Comparison of ENCODE assay signal across 8 mouse cellular contexts in genomic region chr3:108572309-108573010, GRCm38 (mm10). TPM values are rescaled to one million over a fixed set of nuclear protein-coding genes. Genes with fewer than 3 reads are reported as not detected.
DNase-seq lines count a peak whose midpoint lies in the region; ATAC-seq and TF ChIP-seq lines count a peak whose summit lies in the region.

No protein-coding gene starts in this region.

- no peak for DNase-seq in heart, embryonic 10.5 days (ENCODE audit: low spot score)
- DNase-seq in heart, postnatal 10 days: no peak
- DNase-seq in 416B (ENCODE audit: low read depth): peak; percentile 31
- no peak for DNase-seq in liver, embryonic 14.5 days (ENCODE audit: low read depth in 3 of 3, low spot score in 3 of 3)
- DNase-seq in adrenal gland, postnatal 36 days: no peak
- DNase-seq in frontal cortex, adult 2 months (ENCODE audit: extremely low spot score in 1 of 2, low spot score in 1 of 2): no peak

- ATAC-seq in forebrain, embryonic 12.5 days (ENCODE audit: low FRiP score): no peak
- no peak for ATAC-seq in liver, embryonic 14.5 days (ENCODE audit: insufficient read depth)
- no peak for ATAC-seq in erythroid progenitor cell, adult 5-6 weeks (replicated peaks; ENCODE audit: low FRiP score, poor library complexity, severe bottlenecking)

- intact Hi-C loops in heart, postnatal 10 days (cut with DNase I): loop anchor here (5.0 kb wide), 1 partner anchor 80 kb away; the partner anchor contains the start of gene Clcc1

- no peak for TF ChIP-seq EP300 in liver, embryonic 14.5 days (IDR thresholded peaks at IDR 0.05; ENCODE audit: low read depth)

- H3K9me3 ChIP-seq in heart, embryonic 10.5 days: no peaks in the 10 kb centered on the region
- H3K9me3 ChIP-seq in forebrain, embryonic 12.5 days: no peaks in the 10 kb centered on the region
- no peaks in the 10 kb centered on the region for H3K9me3 ChIP-seq in liver, embryonic 14.5 days (ENCODE audit: control insufficient read depth, low read length)

- peaks cover 6% of the 10 kb centered on the region; the same call in 1 of the 2 replicates for H3K4me1 ChIP-seq in heart, embryonic 10.5 days
- peaks cover 40% of the 10 kb centered on the region for H3K4me1 ChIP-seq in forebrain, embryonic 12.5 days
- peaks cover 11 to 12% of the 10 kb centered on the region in 2 experiments for H3K4me1 ChIP-seq in liver, embryonic 14.5 days (replicated peaks; ENCODE audit: control insufficient read depth in 2 of 2, insufficient read depth in 2 of 2, low read length in 1 of 2)

- H3K36me3 ChIP-seq in heart, embryonic 10.5 days: 0 out of 2 replicates have a peak, but pooled peaks cover 5% of the 10 kb centered on the region
- no peaks in the 10 kb centered on the region; the same call in 1 of the 2 replicates for H3K36me3 ChIP-seq in forebrain, embryonic 12.5 days (replicated peaks)
- no peaks in the 10 kb centered on the region for H3K36me3 ChIP-seq in liver, embryonic 14.5 days (replicated peaks; ENCODE audit: control insufficient read depth, insufficient read depth, low read depth)

- H3K4me3 ChIP-seq in heart, embryonic 10.5 days: peak overlapping the region; percentile 85
- H3K4me3 ChIP-seq in forebrain, embryonic 12.5 days (replicated peaks): peak overlapping the region; percentile 61
- H3K4me3 ChIP-seq in liver, embryonic 14.5 days (ENCODE audit: insufficient read depth in 1 of 2, low read depth in 2 of 2, low read length in 2 of 2): peak overlapping the region; percentile 93 to 95

- H3K4me2 ChIP-seq in forebrain, embryonic 12.5 days: peak overlapping the region; percentile 80
- H3K4me2 ChIP-seq in liver, embryonic 14.5 days (ENCODE audit: low read depth): peak overlapping the region; percentile 99

- H3K27ac ChIP-seq in heart, embryonic 10.5 days: peak overlapping the region; percentile 92; the same call in 1 of the 2 replicates
- H3K27ac ChIP-seq in forebrain, embryonic 12.5 days: no peak overlapping the region
- peak overlapping the region; percentile 51 for H3K27ac ChIP-seq in liver, embryonic 14.5 days

- peak overlapping the region; percentile 73 for H3K9ac ChIP-seq in forebrain, embryonic 12.5 days
- peak overlapping the region; percentile 93 for H3K9ac ChIP-seq in liver, embryonic 14.5 days (replicated peaks)

- 50% methylated on average over 18 of the region's 18 CpGs for WGBS in heart, embryonic 10.5 days
- 49% methylated on average over 18 of the region's 18 CpGs for WGBS in forebrain, embryonic 12.5 days
- 36% methylated on average over 18 of the region's 18 CpGs for WGBS in liver, embryonic 14.5 days (ENCODE audit: insufficient replicate concordance)

- TF ChIP-seq CTCF in liver, embryonic 14.5 days (IDR thresholded peaks at IDR 0.05; ENCODE audit: low read depth): no peak

- H3K27me3 ChIP-seq in heart, embryonic 10.5 days (ENCODE audit: insufficient read depth, poor library complexity, severe bottlenecking): no peaks in the 10 kb centered on the region
- no peaks in the 10 kb centered on the region for H3K27me3 ChIP-seq in forebrain, embryonic 12.5 days
- no peaks in the 10 kb centered on the region; the same call in 1 of the 2 replicates for H3K27me3 ChIP-seq in liver, embryonic 14.5 days (ENCODE audit: control insufficient read depth, insufficient read depth, low read length)

RNA-seq across cellular contexts. Expression of gene Taf13, which starts 1.0 kb away (rescaled TPM):
- polyA plus RNA-seq in heart, embryonic 10.5 days (2016; fragmentation: Nextera tagmentation; extraction: Ambion mirVana): 32.6 and 35.6 TPM in 2 replicates
- total RNA-seq in heart, postnatal 10 days (2021): 10 to 100 TPM; 17.2 to 20.7 TPM
- 55.7 and 58.5 TPM in 2 replicates for polyA plus RNA-seq in forebrain, embryonic 12.5 days (2016; fragmentation: Nextera tagmentation; extraction: Ambion mirVana)
- polyA plus RNA-seq in liver, embryonic 14.5 days (2012; rRNA removed): 2.5 and 5.1 TPM in 2 replicates
- 8.8 and 9.2 TPM in 2 replicates for polyA plus RNA-seq in liver, embryonic 14.5 days (2014; fragmentation: Nextera tagmentation; extraction: Ambion mirVana)
- total RNA-seq in adrenal gland, postnatal 36 days (2021): 10 to 100 TPM; 29.2 to 36.0 TPM
- polyA plus RNA-seq in frontal cortex, adult 2 months (2012; rRNA removed): 35.3 and 40.0 TPM in 2 replicates
- 1.7 and 7.6 TPM in 2 replicates for total RNA-seq in erythroid progenitor cell, adult 5-6 weeks (2015; ENCODE audit: low replicate concordance)
- total RNA-seq in erythroid progenitor cell, adult 5-6 weeks (2017; ENCODE audit: low replicate concordance): 4.1 and 5.1 TPM in 2 replicates

RNA-seq across cellular contexts. Expression of gene Tmem167b, which starts 10.2 kb away (rescaled TPM):
- polyA plus RNA-seq in heart, embryonic 10.5 days (2016; fragmentation: Nextera tagmentation; extraction: Ambion mirVana): 26.4 and 33.5 TPM in 2 replicates
- total RNA-seq in heart, postnatal 10 days (2021): 10 to 100 TPM; 31.3 to 32.7 TPM
- polyA plus RNA-seq in forebrain, embryonic 12.5 days (2016; fragmentation: Nextera tagmentation; extraction: Ambion mirVana): 59.4 and 65.8 TPM in 2 replicates
- 2.8 and 3.8 TPM in 2 replicates for polyA plus RNA-seq in liver, embryonic 14.5 days (2012; rRNA removed)
- 12.7 and 13.1 TPM in 2 replicates for polyA plus RNA-seq in liver, embryonic 14.5 days (2014; fragmentation: Nextera tagmentation; extraction: Ambion mirVana)
- 10 to 100 TPM; 55.1 to 65.9 TPM for total RNA-seq in adrenal gland, postnatal 36 days (2021)
- polyA plus RNA-seq in frontal cortex, adult 2 months (2012; rRNA removed): 18.2 and 18.5 TPM in 2 replicates
- 9.7 and 13.0 TPM in 2 replicates for total RNA-seq in erythroid progenitor cell, adult 5-6 weeks (2015; ENCODE audit: low replicate concordance)
- 27.0 and 27.8 TPM in 2 replicates for total RNA-seq in erythroid progenitor cell, adult 5-6 weeks (2017; ENCODE audit: low replicate concordance)

RNA-seq across cellular contexts. Expression of gene Wdr47, which starts 18.6 kb away (rescaled TPM):
- 8.7 and 9.0 TPM in 2 replicates for polyA plus RNA-seq in heart, embryonic 10.5 days (2016; fragmentation: Nextera tagmentation; extraction: Ambion mirVana)
- total RNA-seq in heart, postnatal 10 days (2021): 1 to 10 TPM; 8.4 to 8.7 TPM
- 51.1 and 55.9 TPM in 2 replicates for polyA plus RNA-seq in forebrain, embryonic 12.5 days (2016; fragmentation: Nextera tagmentation; extraction: Ambion mirVana)
- 1.1 and 1.3 TPM in 2 replicates for polyA plus RNA-seq in liver, embryonic 14.5 days (2012; rRNA removed)
- 1.3 and 2.0 TPM in 2 replicates for polyA plus RNA-seq in liver, embryonic 14.5 days (2014; fragmentation: Nextera tagmentation; extraction: Ambion mirVana)
- total RNA-seq in adrenal gland, postnatal 36 days (2021): 10 to 100 TPM in 1 of 2 experiments, 1 to 10 TPM in 1; 8.0 to 12.3 TPM
- 58.7 and 71.0 TPM in 2 replicates for polyA plus RNA-seq in frontal cortex, adult 2 months (2012; rRNA removed)
- total RNA-seq in erythroid progenitor cell, adult 5-6 weeks (2015; ENCODE audit: low replicate concordance): 1.3 and 2.9 TPM in 2 replicates
- total RNA-seq in erythroid progenitor cell, adult 5-6 weeks (2017; ENCODE audit: low replicate concordance): 2.7 TPM in 1 of 2 replicates, not detected in the other

RNA-seq across cellular contexts. Expression of gene 5330417C22Rik, which starts 36.1 kb away (rescaled TPM):
- 0.24 and 0.69 TPM in 2 replicates for polyA plus RNA-seq in heart, embryonic 10.5 days (2016; fragmentation: Nextera tagmentation; extraction: Ambion mirVana)
- under 1 TPM; 0.17 to 0.60 TPM for total RNA-seq in heart, postnatal 10 days (2021)
- polyA plus RNA-seq in forebrain, embryonic 12.5 days (2016; fragmentation: Nextera tagmentation; extraction: Ambion mirVana): 3.7 and 5.9 TPM in 2 replicates
- 0.05 and 0.11 TPM in 2 replicates for polyA plus RNA-seq in liver, embryonic 14.5 days (2012; rRNA removed)
- polyA plus RNA-seq in liver, embryonic 14.5 days (2014; fragmentation: Nextera tagmentation; extraction: Ambion mirVana): 0.17 TPM in 1 of 2 replicates, not detected in the other
- 1 to 10 TPM; 1.7 to 5.3 TPM for total RNA-seq in adrenal gland, postnatal 36 days (2021)
- polyA plus RNA-seq in frontal cortex, adult 2 months (2012; rRNA removed): 20.0 and 21.7 TPM in 2 replicates
- not detected in 2 replicates for total RNA-seq in erythroid progenitor cell, adult 5-6 weeks (2015; ENCODE audit: low replicate concordance)
- total RNA-seq in erythroid progenitor cell, adult 5-6 weeks (2017; ENCODE audit: low replicate concordance): not detected in 2 replicates

RNA-seq across cellular contexts. Expression of gene 1700013F07Rik, which starts 38.5 kb away (rescaled TPM):
- polyA plus RNA-seq in heart, embryonic 10.5 days (2016; fragmentation: Nextera tagmentation; extraction: Ambion mirVana): 0.24 TPM in 1 of 2 replicates, not detected in the other
- total RNA-seq in heart, postnatal 10 days (2021): not detected
- 0.76 and 1.2 TPM in 2 replicates for polyA plus RNA-seq in forebrain, embryonic 12.5 days (2016; fragmentation: Nextera tagmentation; extraction: Ambion mirVana)
- not detected in 2 replicates for polyA plus RNA-seq in liver, embryonic 14.5 days (2012; rRNA removed)
- not detected in 2 replicates for polyA plus RNA-seq in liver, embryonic 14.5 days (2014; fragmentation: Nextera tagmentation; extraction: Ambion mirVana)
- not detected for total RNA-seq in adrenal gland, postnatal 36 days (2021)
- 1.2 and 1.4 TPM in 2 replicates for polyA plus RNA-seq in frontal cortex, adult 2 months (2012; rRNA removed)
- not detected in 2 replicates for total RNA-seq in erythroid progenitor cell, adult 5-6 weeks (2015; ENCODE audit: low replicate concordance)
- total RNA-seq in erythroid progenitor cell, adult 5-6 weeks (2017; ENCODE audit: low replicate concordance): not detected in 2 replicates
